Comparison of ENCODE assay signal across 8 mouse cellular contexts in genomic region chr16:44140186-44140787, GRCm38 (mm10). TPM values are rescaled to one million over a fixed set of nuclear protein-coding genes. Genes with fewer than 3 reads are reported as not detected.
DNase-seq lines count a peak whose midpoint lies in the region; ATAC-seq lines count a peak whose summit lies in the region.

No protein-coding gene starts in this region.

- H3K9me3 ChIP-seq in hindbrain, embryonic 13.5 days, result no peaks in the 10 kb centered on the region

- under 1% methylated on average over 43 of the region's 44 CpGs for WGBS in hindbrain, embryonic 13.5 days

- no peaks in the 10 kb centered on the region for H3K27me3 ChIP-seq in hindbrain, embryonic 13.5 days

- ATAC-seq in hindbrain, embryonic 13.5 days (ENCODE audit: low FRiP score), result peak; percentile 65

- H3K9ac ChIP-seq in hindbrain, embryonic 13.5 days, result peak overlapping the region; percentile 97

- peak overlapping the region; percentile 96 for H3K27ac ChIP-seq in hindbrain, embryonic 13.5 days

- peak overlapping the region; percentile 96 for H3K4me3 ChIP-seq in hindbrain, embryonic 13.5 days

- peak; percentile 89 for DNase-seq in NIH3T3 (ENCODE audit: low read depth)
- peak; percentile 88 for DNase-seq in cerebellum, postnatal 10 days
- DNase-seq in frontal cortex, postnatal 10 days (ENCODE audit: low spot score in 2 of 2), result peak; percentile 73 to 81
- peak; percentile 62 for DNase-seq in left cerebral cortex, adult 11 months (ENCODE audit: low spot score)
- peak; percentile 85 to 88 for DNase-seq in lung, postnatal 4 days
- DNase-seq in retina, postnatal 7 days (ENCODE audit: low read depth, low spot score), result peak; percentile 40
- peak; percentile 67 for DNase-seq in urinary bladder, adult 2 months (ENCODE audit: low spot score)

- no peaks in the 10 kb centered on the region for H3K36me3 ChIP-seq in hindbrain, embryonic 13.5 days

- H3K4me1 ChIP-seq in hindbrain, embryonic 13.5 days (replicated peaks), result peaks cover 22% of the 10 kb centered on the region

- peak overlapping the region; percentile 71 for H3K4me2 ChIP-seq in hindbrain, embryonic 13.5 days

RNA-seq across cellular contexts. Expression of gene Naa50, which starts 0.7 kb away (rescaled TPM):
- polyA plus RNA-seq in hindbrain, embryonic 13.5 days (2015; fragmentation: Nextera tagmentation; extraction: Ambion mirVana), result 60.6 and 65.8 TPM in 2 replicates
- polyA plus RNA-seq in urinary bladder, adult 2 months (2012; rRNA removed), result 20.7 and 31.9 TPM in 2 replicates

RNA-seq across cellular contexts. Expression of gene Atp6v1a, which starts 0.8 kb away (rescaled TPM):
- polyA plus RNA-seq in hindbrain, embryonic 13.5 days (2015; fragmentation: Nextera tagmentation; extraction: Ambion mirVana), result 93.6 and 97.9 TPM in 2 replicates
- 38.7 and 40.5 TPM in 2 replicates for polyA plus RNA-seq in urinary bladder, adult 2 months (2012; rRNA removed)

RNA-seq across cellular contexts. Expression of gene Usf3, which starts 32.8 kb away (rescaled TPM):
- 2.6 and 2.9 TPM in 2 replicates for polyA plus RNA-seq in hindbrain, embryonic 13.5 days (2015; fragmentation: Nextera tagmentation; extraction: Ambion mirVana)
- polyA plus RNA-seq in urinary bladder, adult 2 months (2012; rRNA removed), result 8.6 and 10.7 TPM in 2 replicates

Comparison
In these comparisons a context has a peak if more than half of its experiments do, and no peak if none do; other contexts are left out.
1. Peak in every context shown above with its lines: DNase-seq, ATAC-seq, H3K4me3 ChIP-seq and H3K27ac ChIP-seq.